In the genomic region with DNA sequence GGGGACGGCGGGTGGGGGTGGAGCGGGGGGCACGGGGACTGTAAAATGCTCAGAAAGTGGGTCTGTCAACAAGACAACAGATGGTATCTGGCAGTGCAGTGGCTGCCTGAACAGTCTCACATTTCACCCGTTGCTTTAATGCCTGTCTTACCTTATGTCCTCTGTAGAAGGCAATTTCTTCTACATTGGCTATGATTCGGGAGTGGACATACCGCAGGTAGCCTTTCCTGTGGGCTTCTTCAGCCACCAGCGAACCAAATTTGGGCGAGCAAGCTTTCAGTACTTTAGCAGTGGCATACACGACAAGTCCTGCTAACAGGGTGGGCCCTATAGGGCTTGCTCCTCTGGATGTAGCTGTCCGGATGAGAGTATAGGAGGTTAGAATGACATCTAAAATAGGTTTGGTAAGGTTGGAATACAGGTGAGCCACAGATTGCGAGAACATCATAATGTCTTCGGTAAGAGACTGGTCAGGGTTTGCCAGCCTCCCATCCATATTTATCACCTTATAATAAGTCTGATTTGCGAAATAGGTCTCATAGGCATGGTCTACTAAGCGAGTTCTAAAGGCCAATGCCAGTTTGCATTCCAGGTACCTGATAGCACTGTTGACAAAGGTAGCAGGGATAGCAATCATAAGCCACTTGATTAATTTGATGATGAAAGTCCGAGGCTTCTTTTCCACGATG, we compare ENCODE assay signal across 8 mouse cellular contexts. TPM values are rescaled to one million over a fixed set of nuclear protein-coding genes. Genes with fewer than 3 reads are reported as not detected.
DNase-seq lines count a peak whose midpoint lies in the region; ATAC-seq and TF ChIP-seq lines count a peak whose summit lies in the region.

No protein-coding gene starts in this region.

- no peaks in the 10 kb centered on the region for H3K9me3 ChIP-seq in hindbrain, embryonic 16.5 days (ENCODE audit: control insufficient read depth, low read length)

- H3K36me3 ChIP-seq in hindbrain, embryonic 16.5 days (ENCODE audit: control insufficient read depth, insufficient read depth, low read length): no peaks in the 10 kb centered on the region
- no peaks in the 10 kb centered on the region for H3K36me3 ChIP-seq in myocyte (ENCODE audit: control insufficient read depth, insufficient read depth)

- H3K27ac ChIP-seq in cortical plate, adult 2 months (ENCODE audit: insufficient read depth, low read length): peak overlapping the region; percentile 34; the same call in 1 of the 2 replicates
- peak overlapping the region; percentile 86 for H3K27ac ChIP-seq in hindbrain, embryonic 16.5 days (ENCODE audit: low read depth, low read length)

- H3ac ChIP-seq in myocyte (ENCODE audit: control insufficient read depth, insufficient read length): no peak overlapping the region

- H3K79me2 ChIP-seq in myocyte (ENCODE audit: control insufficient read depth, insufficient read depth): no peaks in the 10 kb centered on the region

- H3K4me1 ChIP-seq in cortical plate, adult 2 months (ENCODE audit: control insufficient read depth, insufficient read depth, low read length): no peaks in the 10 kb centered on the region
- H3K4me1 ChIP-seq in hindbrain, embryonic 16.5 days (ENCODE audit: control insufficient read depth, insufficient read depth, low read depth, low read length): peaks cover 8% of the 10 kb centered on the region

- peak; percentile 8 to 16 for DNase-seq in layer of hippocampus, postnatal 36 days
- no peak for DNase-seq in layer of hippocampus, postnatal 25 days (ENCODE audit: extremely low spot score in 1 of 2, low spot score in 1 of 2)
- no peak for DNase-seq in urinary bladder, postnatal 10 days (ENCODE audit: low spot score)
- DNase-seq in spleen, postnatal 4 days (ENCODE audit: low spot score in 2 of 2): no peak
- no peak for DNase-seq in lung, postnatal 4 days

- H3K4me2 ChIP-seq in hindbrain, embryonic 16.5 days (ENCODE audit: low read length): peak overlapping the region; percentile 86
- peak overlapping the region; percentile 88 for H3K4me2 ChIP-seq in myocyte (ENCODE audit: low read depth)

- H3K27me3 ChIP-seq in hindbrain, embryonic 16.5 days (replicated peaks; ENCODE audit: control insufficient read depth, insufficient read depth, low read length): no peaks in the 10 kb centered on the region
- no peaks in the 10 kb centered on the region for H3K27me3 ChIP-seq in myocyte (ENCODE audit: control insufficient read depth, insufficient read depth, insufficient read length)

- peak overlapping the region; percentile 69 for H3K9ac ChIP-seq in hindbrain, embryonic 16.5 days (ENCODE audit: low read depth, low read length)

- 23% methylated on average over 17 of the region's 17 CpGs for WGBS in hindbrain, embryonic 16.5 days

- H3K4me3 ChIP-seq in cortical plate, adult 2 months (ENCODE audit: insufficient read depth, low read length): peak overlapping the region; percentile 46
- peak overlapping the region; percentile 56 for H3K4me3 ChIP-seq in hindbrain, embryonic 16.5 days (ENCODE audit: low read length)
- peak overlapping the region; percentile 32 for H3K4me3 ChIP-seq in myocyte

- ATAC-seq in hindbrain, embryonic 16.5 days: 0 out of 2 replicates have a peak, but pooled peaks have one; percentile 49

- no peak for TF ChIP-seq CTCF in cortical plate, adult 2 months (IDR thresholded peaks at IDR 0.05; ENCODE audit: extremely low read depth, insufficient read depth, low read length)

- no peak for TF ChIP-seq POLR2A in cortical plate, adult 2 months (IDR thresholded peaks at IDR 0.05; ENCODE audit: extremely low read depth, insufficient read depth, low read length)
- TF ChIP-seq POLR2A in myocyte (IDR thresholded peaks at IDR 0.05; ENCODE audit: insufficient read length, low read depth): no peak

TF ChIP-seq in myocyte, 11 proteins besides CTCF, POLR2A, EP300 and RAD21:
- TF ChIP-seq TCF3 (IDR thresholded peaks at IDR 0.05; ENCODE audit: insufficient read length, low read depth) (no peak), POLR2AphosphoS2 (IDR thresholded peaks at IDR 0.05; ENCODE audit: insufficient read length, low read depth) (no peak), E2F4 (IDR thresholded peaks at IDR 0.05; ENCODE audit: insufficient read depth) (no peak), MAX (IDR thresholded peaks at IDR 0.05; ENCODE audit: low read depth) (no peak)
TF ChIP-seq in myocyte: peak in this region for 0.

RNA-seq across cellular contexts. Expression of a gene that starts 0.9 kb away (rescaled TPM):
- 10 to 100 TPM; 17.8 to 18.8 TPM for total RNA-seq in layer of hippocampus, postnatal 36 days (2021)
- total RNA-seq in layer of hippocampus, postnatal 25 days (2021): 10 to 100 TPM; 20.2 to 22.2 TPM
- 20.1 and 21.7 TPM in 2 replicates for polyA plus RNA-seq in cortical plate, adult 2 months (2012; rRNA removed)
- 8.0 and 8.4 TPM in 2 replicates for polyA plus RNA-seq in hindbrain, embryonic 16.5 days (2015; fragmentation: Nextera tagmentation; extraction: Ambion mirVana)
- polyA plus RNA-seq in myocyte (2012; fragmentation: generic; extraction: Trizol): 0.36 TPM

RNA-seq across cellular contexts. Expression of a gene that starts 8.6 kb away (rescaled TPM):
- under 1 TPM in 1 of 2 experiments, not detected in 1; 0.17 TPM for total RNA-seq in layer of hippocampus, postnatal 36 days (2021)
- under 1 TPM in 1 of 2 experiments, not detected in 1; 0.12 TPM for total RNA-seq in layer of hippocampus, postnatal 25 days (2021)
- polyA plus RNA-seq in cortical plate, adult 2 months (2012; rRNA removed): 0.10 and 0.17 TPM in 2 replicates
- not detected in 2 replicates for polyA plus RNA-seq in hindbrain, embryonic 16.5 days (2015; fragmentation: Nextera tagmentation; extraction: Ambion mirVana)
- not detected for polyA plus RNA-seq in myocyte (2012; fragmentation: generic; extraction: Trizol)

Comparison
In these comparisons a context has a peak if more than half of its experiments do, and no peak if none do; other contexts are left out.
1. DNase-seq: peak in layer of hippocampus, postnatal 36 days (2 of 2); none in layer of hippocampus, postnatal 25 days (0 of 2), urinary bladder, postnatal 10 days (single experiment), spleen, postnatal 4 days (0 of 2) and lung, postnatal 4 days (0 of 2).
2. Peak in every context shown above with its lines, with median percentiles within 50 percentile points of each other: H3K4me3 ChIP-seq.